Mouse (Mus musculus) lung, adult 2 months (tissue): ENCODE results near the gene Nt5m. TPM values are rescaled to one million over a fixed set of nuclear protein-coding genes. Genes with fewer than 3 reads are reported as not detected.
"Not testable (repeated sequence)": the region's sequence is repeated elsewhere in the genome, so short reads cannot be mapped to it uniquely, and the experiment has no call there.

ENCODE experiments used
- DNase-seq: peaks from one replicate; pipeline ENCODE4 v3.0.0; 2022
- H3K4me1 ChIP-seq: fragments of 200-500 bp; 2 replicates; pipeline ENCODE4 v1.6.1; 2011; ENCODE audit warnings: low read length; ENCODE audit not compliant: control insufficient read depth, insufficient read depth
- H3K4me3 ChIP-seq: fragments of 200-500 bp; replicated peaks from 2 replicates; pipeline ENCODE3; 2011; ENCODE audit warnings: low read depth, mild to moderate bottlenecking, control low read depth, low read length; ENCODE audit errors: extremely low read depth
- CTCF ChIP-seq: fragments of 200-500 bp; IDR thresholded peaks from 2 replicates; pipeline ENCODE4 v1.5.1; 2011; ENCODE audit warnings: mild to moderate bottlenecking, low read length, control low read depth; ENCODE audit not compliant: insufficient read depth
- POLR2A ChIP-seq: fragments of 200-500 bp; IDR thresholded peaks from 2 replicates; pipeline ENCODE4 v1.6.1; 2011; ENCODE audit warnings: low read depth, mild to moderate bottlenecking, control low read depth, low read length, borderline replicate concordance; ENCODE audit errors: extremely low read depth
- WGBS: fragments of 180-500 bp; shearing (Covaris S2); methylation state at CpG from one replicate; pipeline ENCODE4 v1.1.7; 2018; 5-methylcytosine and 5-hydroxymethylcytosine counted together
- polyA plus RNA-seq: library from polyadenylated mRNA; depleted of rRNA; stranded (reverse); fragments of >200 nt; gene quantifications from 2 replicates; pipeline ENCODE4 v1.2.3, GENCODE M21; 2012

The Nt5m gene
- polyA plus RNA-seq, 1 experiment, result 19.0 TPM

- Histone ChIP-seq H3K4me1 (no peaks in the 10 kb centered on the region), H3K4me3 (no peak overlapping the region)
- TF ChIP-seq POLR2A (no peak), CTCF (no peak)
- 89% methylated on average over 3 of the region's 3 CpGs for WGBS
- no peak for DNase-seq
Observed at GRCm38 (mm10) chr11:59821625-59822024, 17.6 kb upstream of the Nt5m start.

DNA sequence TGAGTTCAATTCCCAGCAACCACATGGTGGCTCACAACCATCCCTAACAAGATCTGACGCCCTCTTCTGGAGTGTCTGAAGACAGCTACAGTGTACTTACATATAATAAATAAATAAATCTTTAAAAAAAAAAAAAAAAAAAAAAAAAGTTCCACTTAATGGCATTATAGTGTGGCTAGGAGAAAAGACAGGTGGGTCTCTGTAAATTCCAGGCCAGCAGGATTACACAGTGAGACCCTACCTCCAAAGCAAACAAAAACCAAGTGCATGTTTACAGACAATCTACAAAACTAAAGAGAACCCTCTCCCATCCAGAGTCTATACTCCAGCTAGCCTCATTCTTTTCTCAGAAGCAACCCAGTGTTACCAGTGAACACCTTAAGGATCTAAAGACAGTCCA is 1.5 kb upstream of the Nt5m start:
- DNase-seq, H3K4me3 ChIP-seq, H3K4me1 ChIP-seq: not testable (repeated sequence)
- WGBS, result no CpG with 5 or more reads among the region's 1 CpGs

- DNase-seq, result no peak
- no peak overlapping the region for H3K4me3 ChIP-seq
- TF ChIP-seq CTCF (no peak), POLR2A (no peak)
- 50% methylated on average over 4 of the region's 4 CpGs for WGBS
- H3K4me1 ChIP-seq, result peaks cover 9% of the 10 kb centered on the region
Observed at GRCm38 (mm10) chr11:59838426-59838825, 821 bp upstream of the Nt5m start.

DNA sequence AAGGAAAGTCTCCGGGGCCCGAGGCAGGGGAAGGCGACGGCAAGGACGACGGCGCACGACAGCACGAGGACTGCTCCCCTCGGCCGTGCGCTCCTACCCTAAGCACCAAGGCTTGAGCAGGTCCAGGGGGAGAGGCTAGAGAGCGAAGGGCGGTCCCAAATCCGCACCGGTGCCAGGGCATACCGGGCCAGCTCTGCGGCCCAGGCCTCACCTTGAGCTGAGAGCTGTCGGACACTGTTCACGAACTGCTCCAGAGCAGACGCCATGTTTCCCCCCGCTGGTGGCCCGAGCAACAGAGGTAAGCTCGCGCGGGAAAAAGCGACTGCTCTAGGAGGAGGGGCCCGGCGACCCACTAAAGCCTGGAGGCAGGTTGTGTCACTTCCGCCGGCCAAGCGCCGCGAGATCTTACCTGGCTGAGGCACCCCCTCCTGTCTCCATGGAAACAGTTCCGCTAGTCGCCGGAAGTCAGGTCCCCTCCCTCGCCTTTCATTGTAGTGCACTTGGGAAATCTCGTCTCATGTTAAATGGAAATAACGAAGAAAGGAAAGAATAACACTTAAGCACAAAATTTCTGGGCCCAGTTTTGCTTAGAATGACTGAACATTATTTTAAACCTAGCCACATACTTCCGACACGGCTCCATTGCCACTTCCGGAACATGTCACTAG is 346 bp downstream of the Nt5m start, which contains the start of gene Cops3:
Gene Cops3, minus strand, starts transcription at position 380 of the 668 bp plus-strand sequence.
- under 1% methylated on average over 43 of the region's 43 CpGs for WGBS
- TF ChIP-seq CTCF (no peak), POLR2A (peak; percentile 66; the same call in 1 of the 2 replicates)
- H3K4me1 ChIP-seq, result peaks cover 9% of the 10 kb centered on the region
- DNase-seq, result peak; percentile 91
- H3K4me3 ChIP-seq, result peak within 1 kb of the TSS; percentile 98

GRCm38 (mm10) chr11:59846311-59846710 is 7.1 kb downstream of the Nt5m start:
- no peak for DNase-seq
- Histone ChIP-seq H3K4me3 (no peak overlapping the region), H3K4me1 (no peaks in the 10 kb centered on the region)
- TF ChIP-seq CTCF (no peak), POLR2A (no peak)
- 97% methylated on average over 11 of the region's 11 CpGs for WGBS

GRCm38 (mm10) chr11:59847131-59847530 is 7.9 kb downstream of the Nt5m start:
- no peaks in the 10 kb centered on the region for H3K4me1 ChIP-seq
- 0% methylated on average over 2 of the region's 2 CpGs for WGBS
- peak; percentile 18 for DNase-seq
- H3K4me3 ChIP-seq, result no peak overlapping the region
- peak; percentile 66 for TF ChIP-seq CTCF
- TF ChIP-seq POLR2A, result no peak

GRCm38 (mm10) chr11:59847891-59848884 is 8.9 kb downstream of the Nt5m start:
- Histone ChIP-seq H3K4me1 (no peaks in the 10 kb centered on the region), H3K4me3 (peak overlapping the region; percentile 82)
- TF ChIP-seq POLR2A (peak; percentile 50; the same call in 1 of the 2 replicates), CTCF (no peak)
- WGBS, result under 1% methylated on average over 69 of the region's 69 CpGs
- DNase-seq, result peak; percentile 83

- no peak for DNase-seq
- H3K4me1 ChIP-seq, result no peaks in the 10 kb centered on the region
- no peak overlapping the region for H3K4me3 ChIP-seq
- TF ChIP-seq POLR2A (no peak), CTCF (no peak)
- 65% methylated on average over 3 of the region's 3 CpGs for WGBS
Observed at GRCm38 (mm10) chr11:59852865-59853264, 13.6 kb downstream of the Nt5m start.

DNA sequence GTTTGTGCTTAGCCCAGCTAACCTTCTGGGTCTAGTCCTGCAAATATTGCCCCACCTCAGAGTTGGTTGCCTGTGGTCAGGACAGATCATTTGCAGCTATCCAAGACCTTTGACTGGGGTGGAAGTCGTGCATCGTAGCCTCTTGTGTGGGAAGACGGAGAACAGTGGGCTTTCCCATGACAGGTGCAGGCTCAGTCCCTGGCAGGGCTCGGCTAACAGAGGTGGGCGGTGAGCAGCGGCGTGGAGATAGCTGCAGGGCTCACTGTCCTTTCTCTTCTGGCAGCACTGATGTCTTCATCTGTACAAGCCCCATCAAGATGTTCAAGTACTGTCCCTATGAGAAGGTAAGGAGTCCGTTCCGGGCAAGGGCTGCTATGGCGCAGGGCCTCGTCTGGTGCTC is 21.2 kb downstream of the Nt5m start:
- DNase-seq, result no peak
- TF ChIP-seq POLR2A, result no peak
- no peak for TF ChIP-seq CTCF
- H3K4me3 ChIP-seq, result no peak overlapping the region
- H3K4me1 ChIP-seq, result no peaks in the 10 kb centered on the region
- WGBS, result 90% methylated on average over 11 of the region's 11 CpGs
